Mouse (Mus musculus): Measurements from ENCODE around the gene Olfr1275. TPM values are rescaled to one million over a fixed set of nuclear protein-coding genes. Genes with fewer than 3 reads are reported as not detected.

Olfr1275 gene
- total RNA-seq (2021) = not detected
- long read RNA-seq, experiment 1 = 0 reads
- long read RNA-seq, experiment 2 = 0 reads

DNA sequence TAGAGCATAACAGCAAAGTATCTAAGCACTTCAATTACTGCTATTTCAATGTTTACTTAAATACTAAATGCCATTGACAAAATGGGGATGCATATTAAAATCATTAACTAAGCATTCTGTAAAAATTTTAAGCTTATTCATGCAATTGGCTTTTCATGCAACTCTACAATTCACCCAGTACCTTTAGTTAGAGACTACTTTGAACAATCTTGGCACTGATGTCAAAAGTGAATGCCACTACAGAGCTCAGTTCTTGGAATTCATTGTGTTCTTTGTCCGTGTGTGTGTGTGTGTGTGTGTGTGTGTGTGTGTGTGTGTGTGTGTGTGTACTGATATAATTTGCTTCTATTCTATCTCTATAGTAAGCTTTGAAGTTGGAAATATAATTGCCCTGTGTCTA is at the start of gene Olfr1275:
Gene Olfr1275 (minus strand): TSS at position 101 of the 400 bp plus-strand sequence.
- DNase-seq (ENCODE audit: low spot score in 2 of 2) = no peak

DNA sequence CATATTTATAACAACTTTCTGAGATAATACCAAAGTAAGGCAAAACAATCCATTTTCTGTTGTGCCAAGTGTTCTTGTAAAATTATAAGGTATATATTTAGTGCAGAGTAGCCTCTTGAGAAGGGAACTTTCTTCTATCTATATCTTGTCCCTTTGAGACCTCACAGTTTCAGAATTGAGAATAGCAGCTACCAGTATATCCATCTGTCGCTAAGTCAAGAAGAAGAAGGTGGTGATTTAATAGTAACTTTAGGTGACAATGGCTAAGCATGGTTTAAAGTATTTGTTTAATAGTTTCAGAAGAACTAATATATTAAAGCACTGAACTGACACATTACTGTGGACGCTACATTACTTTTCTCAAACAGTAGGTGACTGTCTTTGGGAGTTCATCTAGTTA is 38.9 kb upstream of the Olfr1275 start, which contains the start of gene Olfr1277:
Gene Olfr1277 (minus strand): TSS at position 101 of the 400 bp plus-strand sequence.
- no peak for DNase-seq (ENCODE audit: low spot score in 2 of 2)

DNA sequence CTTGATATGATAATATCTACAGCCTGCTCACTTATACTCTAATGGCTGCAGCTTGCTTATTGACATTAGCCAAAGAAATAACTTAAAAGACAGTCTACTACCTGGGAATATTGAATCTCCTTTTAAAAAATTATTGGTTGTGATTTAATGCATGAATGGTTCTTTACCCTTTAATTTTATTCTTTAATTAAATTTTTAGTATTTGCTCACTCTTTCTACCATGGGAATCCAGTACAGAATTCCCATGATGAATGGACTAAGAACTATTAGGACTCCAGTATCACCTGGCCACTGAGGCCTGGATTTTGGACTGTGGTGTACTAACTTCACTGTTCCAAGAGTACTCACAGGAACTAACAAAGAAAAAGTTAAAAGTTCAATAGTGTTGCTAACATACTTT is 19.1 kb upstream of the Olfr1275 start, which contains the start of gene Olfr1276:
Gene Olfr1276 (plus strand): TSS at position 301 of the 400 bp plus-strand sequence.
- DNase-seq (ENCODE audit: low spot score in 2 of 2) = no peak

GRCm38 (mm10) chr2:111229502-111229901 is 5.6 kb downstream of the Olfr1275 start, which contains the start of gene 4930430A15Rik:
4930430A15Rik (minus strand) TSS chr2:111229602.
- DNase-seq (ENCODE audit: low spot score in 2 of 2) = no peak

DNA sequence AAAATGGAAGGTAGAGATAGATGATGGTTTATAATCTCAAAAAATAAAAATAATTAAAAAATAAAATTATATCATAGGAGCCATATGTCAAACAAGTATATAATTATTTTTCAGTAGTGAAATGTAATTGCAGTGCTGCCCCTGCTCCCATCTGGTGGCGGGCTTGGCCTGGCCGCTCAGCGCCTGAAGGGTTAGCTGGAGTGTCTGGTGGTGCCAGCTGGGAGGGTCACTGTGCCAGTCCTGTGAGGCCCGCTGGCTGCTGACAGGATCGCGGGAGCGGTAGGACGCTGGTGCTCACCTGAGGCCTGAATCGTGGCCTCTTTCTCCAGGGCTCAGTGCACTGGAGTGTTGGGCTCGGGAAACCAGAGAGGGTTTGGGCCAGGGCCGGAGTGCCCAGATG is 53.0 kb downstream of the Olfr1275 start:
- DNase-seq (ENCODE audit: low spot score in 2 of 2) = no peak

Other genes with a start within 250 kb of the Olfr1275 start
- not detected for gene Gm13941, start 129.3 kb downstream of the Olfr1275 start, total RNA-seq (2021)
- gene Gm15130, start 82.3 kb downstream of the Olfr1275 start, total RNA-seq (2021) = not detected
- not detected for gene 4930430A15Rik, start 5.7 kb downstream of the Olfr1275 start, total RNA-seq (2021)
- not detected for gene Olfr1276, start 19.2 kb upstream of the Olfr1275 start, total RNA-seq (2021)
- not detected for gene Olfr1277, start 38.8 kb upstream of the Olfr1275 start, total RNA-seq (2021)
- gene Olfr1278, start 54.9 kb upstream of the Olfr1275 start, total RNA-seq (2021) = not detected
- gene Olfr1279, start 65.3 kb upstream of the Olfr1275 start, total RNA-seq (2021) = not detected
- not detected for gene Olfr1280, start 78.7 kb upstream of the Olfr1275 start, total RNA-seq (2021)
- not detected for gene Olfr1281, start 91.2 kb upstream of the Olfr1275 start, total RNA-seq (2021)
- gene Olfr1282, start 100.8 kb upstream of the Olfr1275 start, total RNA-seq (2021) = not detected
- not detected for gene Olfr1283, start 131.5 kb upstream of the Olfr1275 start, total RNA-seq (2021)
- not detected for gene Olfr1284, start 140.2 kb upstream of the Olfr1275 start, total RNA-seq (2021)
- not detected for gene Olfr1286, start 187.8 kb upstream of the Olfr1275 start, total RNA-seq (2021)
- not detected for gene Olfr1287, start 213.9 kb upstream of the Olfr1275 start, total RNA-seq (2021)
- gene Olfr1288, start 238.8 kb upstream of the Olfr1275 start, total RNA-seq (2021) = not detected
- gene Olfr1289, start 245.5 kb upstream of the Olfr1275 start, total RNA-seq (2021) = not detected

Measured in gastrocnemius, postnatal 4 days (tissue).